Mouse (Mus musculus): ENCODE measurements around the gene Cdca3. TPM values are rescaled to one million over a fixed set of nuclear protein-coding genes. Genes with fewer than 3 reads are reported as not detected.

Cdca3 gene
- total RNA-seq, 2 experiments from 2014 or later: 0.38 to 1.2 TPM

- DNase-seq: peak; percentile 72
These were observed 34.4 kb downstream of the Cdca3 start, which contains the start of gene Gpr162 for GRCm38 (mm10) chr6:124863658-124864298. TSS of gene Gpr162 (minus strand) at chr6:124863983.

GRCm38 (mm10) chr6:124865766-124866362 is 36.5 kb downstream of the Cdca3 start:
- no peak for DNase-seq

GRCm38 (mm10) chr6:124866560-124866959 is 37.2 kb downstream of the Cdca3 start:
- no peak for DNase-seq

- DNase-seq: no peak
These were observed 45.0 kb downstream of the Cdca3 start for GRCm38 (mm10) chr6:124874348-124874747.

GRCm38 (mm10) chr6:124879390-124879789 is 50.0 kb downstream of the Cdca3 start:
- DNase-seq: no peak

GRCm38 (mm10) chr6:124881821-124882220 is 52.5 kb downstream of the Cdca3 start:
- DNase-seq: no peak

Other genes with a start within 250 kb of the Cdca3 start
- gene C1s2, start 193.5 kb upstream of the Cdca3 start, total RNA-seq (2021): under 1 TPM; 0.15 to 0.35 TPM
- 10 to 100 TPM; 27.1 to 33.5 TPM for gene Lpcat3, start 166.5 kb upstream of the Cdca3 start, total RNA-seq (2021)
- gene Emg1, start 117.4 kb upstream of the Cdca3 start, total RNA-seq (2021): 10 to 100 TPM; 54.3 to 64.9 TPM
- gene Phb2, start 117.2 kb upstream of the Cdca3 start, total RNA-seq (2021): 100 to 1,000 TPM; 114 to 129 TPM
- 1 to 10 TPM; 2.9 to 3.0 TPM for gene Ptpn6, start 90.8 kb upstream of the Cdca3 start, total RNA-seq (2021)
- 100 to 1,000 TPM; 337 to 366 TPM for gene Grcc10, start 88.2 kb upstream of the Cdca3 start, total RNA-seq (2021)
- gene Gm45234, start 73.5 kb upstream of the Cdca3 start, total RNA-seq (2021): not detected
- gene Atn1, start 73.0 kb upstream of the Cdca3 start, total RNA-seq (2021): 100 to 1,000 TPM; 139 to 170 TPM
- 1,000 to 10,000 TPM in 1 of 2 experiments, 100 to 1,000 TPM in 1; 956 to 1,045 TPM for gene Eno2, start 59.9 kb upstream of the Cdca3 start, total RNA-seq (2021)
- gene Lrrc23, start 49.8 kb upstream of the Cdca3 start, total RNA-seq (2021): 1 to 10 TPM in 1 of 2 experiments, under 1 TPM in 1; 1.00 to 3.5 TPM
- 1 to 10 TPM; 2.9 to 3.1 TPM for gene Spsb2, start 20.9 kb upstream of the Cdca3 start, total RNA-seq (2021)
- gene Tpi1, start 15.3 kb upstream of the Cdca3 start, total RNA-seq (2021): 100 to 1,000 TPM; 731 to 778 TPM
- gene Usp5, start 63 bp upstream of the Cdca3 start, total RNA-seq (2021): 100 to 1,000 TPM; 174 to 188 TPM
- gene Gnb3, start 10.7 kb downstream of the Cdca3 start, total RNA-seq (2021): under 1 TPM in 1 of 2 experiments, not detected in 1; 0.17 TPM
- gene P3h3, start 28.2 kb downstream of the Cdca3 start, total RNA-seq (2021): 10 to 100 TPM; 30.4 to 37.1 TPM
- gene Gpr162, start 34.4 kb downstream of the Cdca3 start, total RNA-seq (2021): 100 to 1,000 TPM; 180 to 187 TPM
- gene Cd4, start 58.7 kb downstream of the Cdca3 start, total RNA-seq (2021): under 1 TPM in 1 of 2 experiments, not detected in 1; 0.23 TPM
- 1 to 10 TPM; 2.1 to 2.3 TPM for gene Lag3, start 82.2 kb downstream of the Cdca3 start, total RNA-seq (2021)
- gene Ptms, start 90.6 kb downstream of the Cdca3 start, total RNA-seq (2021): 1,000 to 10,000 TPM; 1,023 to 1,087 TPM
- gene Mlf2, start 101.8 kb downstream of the Cdca3 start, total RNA-seq (2021): 100 to 1,000 TPM; 630 to 652 TPM
- gene Cops7a, start 136.0 kb downstream of the Cdca3 start, total RNA-seq (2021): 100 to 1,000 TPM; 149 TPM
- gene Pianp, start 167.1 kb downstream of the Cdca3 start, total RNA-seq (2021): 100 to 1,000 TPM; 163 to 173 TPM
- 10 to 100 TPM; 43.9 to 48.9 TPM for gene Zfp384, start 179.6 kb downstream of the Cdca3 start, total RNA-seq (2021)
- gene Ing4, start 210.2 kb downstream of the Cdca3 start, total RNA-seq (2021): 10 to 100 TPM; 56.9 to 65.7 TPM
- gene Acrbp, start 220.1 kb downstream of the Cdca3 start, total RNA-seq (2021): 10 to 100 TPM; 13.4 to 17.8 TPM
- gene Lpar5, start 238.4 kb downstream of the Cdca3 start, total RNA-seq (2021): under 1 TPM; 0.53 to 0.75 TPM